Mouse (Mus musculus) c-Kit-negative CD71-positive TER-119-positive erythroid progenitor cells, embryonic 14.5 days (primary cell): ENCODE data around the gene Tnip1.

Experiments used
- DNase-seq: peaks from one replicate; pipeline ENCODE4 v3.0.0-alpha.2; 2013; ENCODE audit warnings: low read depth, low spot score

The Tnip1 gene

DNA sequence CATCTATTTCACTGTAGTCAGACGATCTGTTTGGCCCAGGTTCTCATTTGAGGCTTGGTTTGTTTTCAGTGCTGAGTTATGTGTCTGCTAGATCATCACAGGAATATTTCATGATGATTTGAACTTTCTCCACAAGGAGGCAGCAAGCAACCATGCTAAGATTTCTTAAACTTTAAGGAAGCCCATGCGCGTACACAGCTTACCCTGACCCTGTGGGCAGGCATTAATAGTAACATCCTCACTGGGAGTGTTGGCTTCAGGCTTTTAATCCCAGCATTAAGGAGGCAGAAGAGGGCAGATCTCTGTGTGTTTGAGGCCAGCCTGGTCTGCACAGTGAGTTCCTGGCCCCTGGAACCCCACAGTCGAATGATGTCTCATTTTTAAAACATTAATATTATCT lies 83.3 kb downstream of the Tnip1 start:
- DNase-seq: no peak

DNA sequence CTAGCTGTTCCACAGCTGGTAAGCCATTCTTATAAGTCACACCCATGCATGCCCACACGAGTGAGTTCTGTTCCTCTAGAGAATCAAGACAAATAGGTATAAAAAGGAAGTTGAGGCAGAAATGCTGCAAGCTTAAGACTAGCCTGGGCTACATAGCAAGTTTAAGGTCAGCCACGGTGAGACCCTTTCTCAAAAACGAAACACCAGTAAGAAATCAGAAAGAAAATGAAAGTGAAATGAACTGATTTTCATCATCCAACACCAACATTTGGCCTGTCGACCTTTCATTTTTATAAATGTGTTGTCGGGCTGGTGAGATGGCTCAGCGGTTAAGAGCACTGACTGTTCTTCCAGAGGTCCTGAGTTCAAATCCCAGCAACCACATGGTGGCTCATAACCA lies 83.8 kb downstream of the Tnip1 start:
- no peak for DNase-seq

DNA sequence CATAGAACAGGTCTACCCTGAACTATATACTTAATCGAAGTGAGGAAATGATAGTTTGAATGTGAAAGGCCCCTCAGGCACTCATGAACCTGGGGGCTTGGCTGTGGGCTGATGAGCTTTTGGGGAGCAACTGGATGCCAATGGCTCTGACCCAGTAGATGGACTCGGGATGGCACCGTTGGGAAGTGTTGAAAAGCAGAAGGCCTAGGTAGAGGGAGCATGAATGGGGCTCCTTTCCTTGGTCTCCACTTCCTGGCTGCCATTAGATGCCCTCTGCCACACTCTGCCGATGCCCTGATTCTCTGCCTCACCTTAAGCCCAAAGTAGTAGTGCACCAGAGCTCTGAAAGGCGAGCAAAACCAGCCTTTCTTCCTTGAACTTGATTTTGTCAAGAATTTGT lies 86.7 kb downstream of the Tnip1 start:
- no peak for DNase-seq

DNA sequence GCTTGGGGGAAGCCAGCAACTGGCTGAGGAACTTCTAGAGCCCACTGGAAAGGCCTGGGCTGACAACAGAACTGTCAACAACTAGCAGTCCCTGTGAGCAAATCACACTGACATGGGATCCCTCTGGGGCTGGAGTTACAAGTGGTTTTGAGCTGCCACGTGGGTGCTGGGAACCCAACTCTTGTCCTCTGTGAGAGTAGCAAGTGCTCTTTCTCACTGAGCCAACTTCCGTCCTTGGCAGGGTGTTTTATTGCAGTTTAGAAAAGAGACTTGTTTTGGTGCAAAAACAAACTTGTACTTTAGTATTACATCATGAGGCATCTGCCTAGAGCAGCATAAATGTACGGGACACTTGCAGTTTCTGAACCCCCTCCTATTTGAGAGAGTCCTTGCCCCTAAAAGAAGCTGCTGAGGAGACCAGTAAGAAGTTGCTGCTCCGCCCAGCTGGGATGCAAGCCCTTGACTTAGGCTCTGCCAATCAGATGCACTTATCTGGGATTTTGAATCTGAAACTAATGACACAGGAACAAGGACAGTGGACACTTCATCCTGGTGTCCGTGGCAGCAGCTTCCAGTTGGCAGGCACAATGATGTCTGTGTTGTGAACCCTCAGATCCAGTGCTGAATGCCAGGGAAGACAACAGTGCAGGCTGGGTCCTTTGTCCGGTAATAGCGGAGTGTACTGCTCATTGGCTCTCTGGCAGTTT lies 90.7 kb downstream of the Tnip1 start:
- no peak for DNase-seq

DNA sequence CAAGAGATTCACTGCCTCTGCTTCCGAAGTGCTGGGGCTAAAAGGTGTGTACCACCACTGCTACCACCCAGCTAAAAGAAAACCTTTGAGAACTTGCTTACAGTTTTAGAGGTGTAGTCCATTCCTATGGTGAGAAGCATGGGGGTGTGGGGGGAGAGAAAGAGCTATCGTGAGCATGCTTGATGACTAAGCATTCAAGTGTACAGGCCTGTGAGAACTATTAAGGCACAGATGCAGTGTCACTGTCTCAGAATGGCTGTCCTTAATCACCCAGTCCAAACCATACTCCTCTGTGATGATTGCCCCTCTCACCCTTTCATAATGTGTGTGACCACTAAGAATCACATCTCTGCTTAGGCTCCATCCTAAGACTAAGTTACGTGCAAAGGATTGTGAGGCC lies 93.4 kb downstream of the Tnip1 start:
- no peak for DNase-seq

DNA sequence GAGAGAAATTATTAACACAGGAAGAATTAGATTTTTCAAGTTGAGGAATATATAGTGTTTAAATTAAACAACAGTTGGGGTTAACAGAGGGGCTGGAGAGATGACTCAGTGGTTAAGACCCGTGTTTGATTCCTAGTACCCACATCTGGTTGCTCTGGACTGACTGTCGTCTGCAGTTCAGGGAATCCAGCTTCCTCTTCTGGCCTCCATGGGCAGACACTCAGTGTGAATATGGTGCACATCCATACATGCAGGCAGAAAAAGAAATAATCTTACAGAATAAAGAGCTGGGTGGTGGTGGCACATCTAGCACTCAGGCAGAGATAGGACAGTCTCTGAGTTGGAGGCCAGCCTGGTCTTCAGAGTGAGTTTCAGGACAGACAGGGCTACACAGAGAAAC lies 94.3 kb downstream of the Tnip1 start:
- DNase-seq: no peak

DNA sequence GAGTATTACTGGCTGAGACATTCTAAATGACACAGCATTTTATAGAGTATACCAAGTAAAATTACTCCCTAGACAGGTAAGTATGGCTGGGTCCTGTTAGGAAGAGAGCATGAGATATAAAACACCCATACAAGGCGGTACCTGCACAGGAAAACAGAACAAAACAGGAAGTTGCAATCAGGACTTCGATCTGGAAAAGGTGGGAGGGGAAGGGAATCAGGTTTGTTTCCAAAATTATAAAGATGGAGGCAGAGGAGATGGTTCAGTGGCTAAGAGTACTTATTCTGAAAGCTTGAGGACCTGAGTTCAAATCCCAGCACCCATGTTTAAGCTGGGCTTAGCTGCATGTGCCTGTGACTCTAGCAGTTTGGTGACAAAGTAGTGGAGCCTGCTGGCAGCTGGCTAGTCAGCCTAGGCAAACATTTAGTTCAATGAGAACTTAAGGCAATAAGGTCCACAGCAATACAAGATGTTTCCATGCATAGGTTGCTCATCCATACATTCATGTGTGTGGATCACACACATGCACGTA lies 94.7 kb downstream of the Tnip1 start:
- DNase-seq: no peak

DNA sequence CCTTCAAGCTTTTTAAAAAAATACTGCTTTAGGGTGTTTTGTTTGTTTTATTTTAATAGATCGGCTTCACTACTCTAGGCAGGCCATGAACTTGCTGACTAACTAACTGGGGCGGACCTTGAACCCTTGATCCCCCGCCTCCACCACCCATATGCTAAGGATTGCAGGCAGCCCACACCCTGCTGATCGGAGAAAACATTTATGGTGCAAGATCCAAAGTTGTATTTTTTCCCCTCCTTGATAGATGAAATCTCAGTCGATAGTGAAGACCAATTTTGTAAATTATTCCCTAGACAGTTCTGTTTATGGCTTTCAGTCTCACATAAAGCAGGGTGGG lies 95.7 kb downstream of the Tnip1 start:
- DNase-seq: peak; percentile 50

DNA sequence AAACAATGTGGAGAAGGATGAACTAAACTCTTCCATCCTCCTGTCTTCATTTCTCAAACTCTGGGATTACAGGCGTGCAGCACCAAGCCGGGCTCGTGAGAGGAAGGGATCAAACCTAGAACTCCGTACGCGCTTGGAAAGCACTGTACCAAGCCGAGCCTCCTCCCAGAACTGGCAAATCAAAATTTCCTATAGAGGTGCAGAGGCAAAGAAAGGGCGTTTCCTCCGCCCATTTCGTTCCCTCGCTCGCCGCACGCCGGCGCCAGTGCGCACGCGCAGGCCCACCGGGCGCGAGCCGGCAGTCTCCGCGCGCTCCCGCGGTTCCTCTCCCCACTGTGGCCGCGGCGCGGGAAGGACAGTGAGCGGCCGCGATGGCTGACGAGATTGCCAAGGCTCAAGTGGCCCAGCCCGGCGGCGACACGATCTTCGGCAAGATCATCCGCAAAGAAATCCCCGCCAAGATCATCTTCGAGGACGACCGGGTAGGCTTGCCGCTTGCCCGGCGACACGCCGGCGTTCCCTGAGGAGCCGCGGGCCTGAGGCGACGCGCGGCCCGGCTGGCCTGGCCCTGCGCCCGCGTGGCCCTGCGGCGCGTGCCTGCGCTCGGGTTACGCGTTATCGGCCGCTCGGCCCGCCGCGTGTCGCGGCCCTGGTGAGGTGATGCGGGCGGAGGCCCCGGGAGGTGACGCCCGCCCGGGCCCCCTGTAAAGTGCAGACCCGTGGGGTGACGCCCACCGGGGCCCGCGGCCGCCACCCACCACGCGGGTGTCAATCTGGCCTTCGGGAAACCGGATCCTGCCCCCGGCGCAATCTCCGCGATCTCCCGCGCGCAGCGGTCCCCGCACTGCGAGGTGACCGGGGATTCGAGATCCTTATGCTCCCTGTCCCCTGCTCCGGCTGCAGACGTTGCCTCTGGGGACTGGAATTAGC lies 96.3 kb downstream of the Tnip1 start, which contains the start of gene Hint1:
Gene Hint1 (plus strand): TSS at position 265 of the 930 bp plus-strand sequence.
- DNase-seq: peak; percentile 82

DNA sequence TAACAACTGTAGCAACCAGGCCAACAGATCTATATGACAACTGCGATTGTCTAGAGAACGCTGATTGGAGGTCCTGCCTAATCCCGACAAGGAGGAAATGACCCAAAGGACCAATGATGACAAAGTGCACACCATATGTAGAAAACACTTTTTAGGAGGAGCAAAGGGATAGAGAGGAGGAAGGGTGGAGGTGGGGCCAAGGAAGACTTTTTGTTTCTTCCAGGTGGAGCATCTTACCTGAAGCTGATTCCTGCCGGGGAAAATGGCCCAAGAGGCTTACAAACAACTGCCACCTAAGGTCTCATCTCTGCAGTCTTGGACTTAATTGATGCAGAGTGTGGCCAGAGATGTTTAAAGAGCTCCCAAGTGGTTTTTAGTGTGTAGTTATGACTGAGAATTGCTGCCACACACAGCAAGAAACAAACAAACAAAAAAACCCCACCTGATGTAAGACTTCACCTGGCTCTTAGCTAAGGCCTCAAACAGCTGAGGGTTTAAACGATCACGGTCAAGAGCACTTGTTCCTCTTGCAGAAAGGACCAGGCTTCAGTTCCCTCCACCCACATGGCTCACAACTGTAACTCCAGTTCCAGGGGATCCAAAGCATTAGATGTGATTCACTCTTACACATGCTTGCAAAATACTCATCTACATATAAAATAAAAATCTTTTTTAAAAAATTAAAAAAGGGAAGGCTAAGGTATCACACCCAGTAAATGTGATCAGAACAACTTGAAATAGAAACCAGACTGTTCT lies 97.2 kb downstream of the Tnip1 start:
- DNase-seq: no peak

DNA sequence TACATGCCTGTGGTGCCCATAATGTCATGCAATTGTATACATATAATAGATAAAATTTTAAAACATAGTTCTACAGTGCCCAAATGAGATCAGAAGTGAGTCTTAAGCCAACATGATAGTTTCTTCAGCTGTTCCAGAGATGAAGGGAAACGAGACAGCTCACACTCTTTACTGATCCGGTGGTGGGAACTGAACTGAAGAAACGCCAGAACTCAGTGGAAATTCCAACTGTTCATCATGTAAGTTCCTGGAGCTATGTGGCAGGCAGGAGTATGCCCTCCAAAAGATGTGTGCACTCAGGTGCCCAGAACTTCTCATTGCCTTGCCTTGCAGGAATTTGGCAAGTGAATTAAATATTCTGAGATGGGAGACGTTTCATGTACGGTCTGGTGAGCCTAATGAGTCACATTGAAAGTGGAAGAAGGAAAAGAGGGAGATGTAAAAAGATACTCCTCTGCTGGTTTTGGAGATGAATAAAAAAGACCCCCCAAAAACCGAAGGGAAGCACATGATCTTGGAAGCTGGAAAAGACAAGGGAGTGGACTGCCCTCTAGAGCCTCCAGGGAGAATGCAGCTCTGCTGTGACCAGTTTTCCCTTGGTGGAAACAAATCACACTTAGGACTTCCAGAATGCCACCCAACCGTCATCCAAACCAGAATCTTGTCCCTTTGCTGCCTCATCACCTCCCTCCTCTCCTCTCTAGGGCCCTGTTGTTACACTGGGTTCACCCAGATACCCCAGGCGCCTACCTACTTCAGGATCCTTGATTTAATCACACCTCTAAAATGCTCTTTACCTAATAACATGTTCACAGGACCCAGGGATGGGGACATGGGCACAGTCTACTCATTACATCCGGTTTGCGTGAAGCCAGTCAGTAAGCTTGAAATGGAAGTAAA lies 99.8 kb downstream of the Tnip1 start:
- no peak for DNase-seq

DNA sequence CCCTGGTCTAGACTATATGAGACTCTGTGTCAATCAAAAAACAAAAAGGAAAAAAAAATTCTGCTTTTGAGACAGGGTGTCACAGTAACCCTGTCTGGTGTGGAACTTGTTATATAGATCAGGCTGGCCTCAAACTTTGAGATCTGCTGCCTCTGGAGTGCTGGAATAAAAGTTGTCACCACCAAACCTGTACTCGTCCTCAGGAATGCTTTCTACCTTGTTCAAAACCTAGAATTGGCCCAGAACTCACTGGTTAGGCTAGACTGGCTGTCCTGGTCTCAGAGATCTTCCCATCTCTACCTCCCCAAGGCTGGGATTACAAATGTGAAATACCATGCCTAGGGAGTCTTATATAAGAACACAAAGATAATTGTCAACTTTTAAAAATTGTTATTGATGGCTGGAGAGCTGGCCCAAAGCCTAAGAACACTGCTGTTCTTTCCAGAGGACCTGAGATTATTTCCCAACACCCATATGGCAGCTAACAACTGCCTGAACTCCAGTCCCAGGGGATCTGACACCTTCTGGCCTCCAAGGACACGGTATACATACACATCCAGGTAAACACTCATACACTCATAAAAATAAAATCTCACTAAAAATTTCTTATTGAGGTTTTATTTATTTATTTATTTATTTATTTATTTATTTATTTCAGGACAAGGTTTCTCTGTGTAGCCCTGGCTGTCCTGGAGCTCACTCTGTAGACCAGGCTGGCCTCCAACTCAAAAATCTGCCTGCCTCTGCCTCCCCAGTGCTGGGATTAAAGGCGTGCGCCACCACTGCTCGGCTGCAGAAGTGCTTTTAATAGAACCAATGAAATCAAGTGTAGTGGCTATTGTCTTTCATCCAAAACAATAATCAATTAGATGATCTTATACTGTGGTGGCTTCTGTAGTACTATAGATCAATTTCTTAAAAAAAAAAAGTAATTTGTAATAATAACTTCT lies 101.0 kb downstream of the Tnip1 start:
- no peak for DNase-seq
